Mouse (Mus musculus) lung, postnatal 0 days (tissue): ENCODE measurements at regions not wholly inside any gene's neighbourhood (a gene's known extent, or its start where the extent isn't known, plus 50 kb on each side); places are given as distances from the start of the nearest gene placed in this dataset.
A peak's percentile ranks its signal among the peaks of the same experiment; 100 is the strongest.

Source experiments
- ATAC-seq: fragments of 200-750 bp; cut with Nextera tagmentation; 2 replicates; pipeline ENCODE4 v1.8.0; 2017; ENCODE audit warnings: moderate library complexity
- DNase-seq: peaks from one replicate; pipeline ENCODE4 v3.0.0-alpha.2; 2016; ENCODE audit warnings: low spot score
- H3K27ac ChIP-seq: fragments of 300-500 bp; sonication (generic); 2 replicates; pipeline ENCODE4 v1.5.1; 2014; ENCODE audit warnings: antibody characterized with exemption, mild to moderate bottlenecking, low read length, mixed read lengths
- H3K27me3 ChIP-seq: fragments of 300-500 bp; sonication (generic); replicated peaks from 2 replicates; pipeline ENCODE4 v1.6.1; 2014; ENCODE audit warnings: low read length, mixed read lengths; ENCODE audit not compliant: insufficient read depth
- H3K36me3 ChIP-seq: fragments of 300-500 bp; sonication (generic); 2 replicates; pipeline ENCODE4 v1.6.1; 2014; ENCODE audit warnings: low read length, mixed read lengths; ENCODE audit not compliant: insufficient read depth
- H3K4me1 ChIP-seq: fragments of 300-500 bp; sonication (generic); 2 replicates; pipeline ENCODE4 v1.6.1; 2014; ENCODE audit warnings: antibody characterized with exemption, low read depth, low read length, mixed read lengths; ENCODE audit not compliant: insufficient read depth
- H3K4me2 ChIP-seq: fragments of 300-500 bp; sonication (generic); replicated peaks from 2 replicates; pipeline ENCODE4 v1.6.1; 2014; ENCODE audit warnings: low read depth, mild to moderate bottlenecking, low read length, moderate library complexity, mixed read lengths
- H3K4me3 ChIP-seq: fragments of 300-500 bp; sonication (generic); 2 replicates; pipeline ENCODE4 v1.5.1; 2014; ENCODE audit warnings: low read depth, low read length
- H3K9ac ChIP-seq: fragments of 300-500 bp; sonication (generic); replicated peaks from 2 replicates; pipeline ENCODE4 v1.6.1; 2014; ENCODE audit warnings: low read depth, mild to moderate bottlenecking
- H3K9me3 ChIP-seq: fragments of 300-500 bp; sonication (generic); 2 replicates; pipeline ENCODE4 v1.6.1; 2016; ENCODE audit warnings: low read length, mixed read lengths
- CTCF ChIP-seq: IDR thresholded peaks from 2 replicates; pipeline ENCODE4 v1.5.1; 2016; ENCODE audit warnings: antibody characterized with exemption, mild to moderate bottlenecking
- EP300 ChIP-seq: IDR thresholded peaks from 2 replicates; pipeline ENCODE4 v1.6.1; 2016; ENCODE audit warnings: antibody characterized with exemption, mild to moderate bottlenecking, control low read depth
- WGBS: fragments of 180-500 bp; shearing (Covaris S2); extraction: QIAGEN DNeasy Blood & Tissue Kit; methylation state at CpG from one replicate; pipeline ENCODE4 v1.1.7; 2014; 5-methylcytosine and 5-hydroxymethylcytosine counted together

GRCm38 (mm10) chr15:31117338-31117737 is 106.8 kb upstream of the Dap start:
- Histone ChIP-seq H3K4me3 (no peak overlapping the region), H3K9me3 (no peaks in the 10 kb centered on the region), H3K27me3 (no peaks in the 10 kb centered on the region), H3K9ac (no peak overlapping the region), H3K36me3 (no peaks in the 10 kb centered on the region), H3K4me2 (no peak overlapping the region), H3K4me1 (no peaks in the 10 kb centered on the region), H3K27ac (no peak overlapping the region)
- DNase-seq (peak; percentile 35), ATAC-seq (peak; percentile 46)
- no peak for TF ChIP-seq EP300

GRCm38 (mm10) chr15:31120147-31120546 is 104.0 kb upstream of the Dap start:
- H3K4me3 ChIP-seq, result no peak overlapping the region
- ATAC-seq (peak; percentile 87), DNase-seq (peak; percentile 79)
- no peaks in the 10 kb centered on the region for H3K27me3 ChIP-seq
- no peak overlapping the region for H3K9ac ChIP-seq
- H3K9me3 ChIP-seq, result no peaks in the 10 kb centered on the region
- no peaks in the 10 kb centered on the region for H3K4me1 ChIP-seq
- no peak overlapping the region for H3K4me2 ChIP-seq
- 47% methylated on average over 6 of the region's 6 CpGs for WGBS
- H3K36me3 ChIP-seq, result no peaks in the 10 kb centered on the region
- no peak for TF ChIP-seq CTCF
- TF ChIP-seq EP300, result peak; percentile 53
- H3K27ac ChIP-seq, result no peak overlapping the region

GRCm38 (mm10) chr15:31125784-31126183 is 98.3 kb upstream of the Dap start:
- 94% methylated on average over 1 of the region's 1 CpGs for WGBS
- Histone ChIP-seq H3K4me1 (no peaks in the 10 kb centered on the region), H3K27me3 (no peaks in the 10 kb centered on the region), H3K9me3 (no peaks in the 10 kb centered on the region), H3K4me3 (no peak overlapping the region), H3K4me2 (no peak overlapping the region), H3K27ac (no peak overlapping the region), H3K9ac (no peak overlapping the region), H3K36me3 (no peaks in the 10 kb centered on the region)
- ATAC-seq, result no peak
- no peak for DNase-seq
- TF ChIP-seq EP300 (no peak), CTCF (no peak)

- no peak for TF ChIP-seq CTCF
- TF ChIP-seq EP300, result no peak
- no peak overlapping the region for H3K9ac ChIP-seq
- 41% methylated on average over 3 of the region's 3 CpGs for WGBS
- H3K4me1 ChIP-seq, result no peaks in the 10 kb centered on the region
- no peaks in the 10 kb centered on the region for H3K9me3 ChIP-seq
- H3K4me2 ChIP-seq, result no peak overlapping the region
- DNase-seq, result no peak
- no peak for ATAC-seq
- H3K4me3 ChIP-seq, result no peak overlapping the region
- no peaks in the 10 kb centered on the region for H3K27me3 ChIP-seq
- H3K27ac ChIP-seq, result no peak overlapping the region
- no peaks in the 10 kb centered on the region for H3K36me3 ChIP-seq
These were observed 97.1 kb upstream of the Dap start for GRCm38 (mm10) chr15:31126999-31127398.

- Histone ChIP-seq H3K27me3 (no peaks in the 10 kb centered on the region), H3K36me3 (no peaks in the 10 kb centered on the region), H3K4me1 (no peaks in the 10 kb centered on the region), H3K27ac (no peak overlapping the region), H3K4me3 (no peak overlapping the region), H3K9ac (no peak overlapping the region), H3K4me2 (no peak overlapping the region), H3K9me3 (no peaks in the 10 kb centered on the region)
- TF ChIP-seq EP300, result no peak
- TF ChIP-seq CTCF, result no peak
- 74% methylated on average over 7 of the region's 7 CpGs for WGBS
- no peak for ATAC-seq
- no peak for DNase-seq
These were observed 89.2 kb upstream of the Dap start for GRCm38 (mm10) chr15:31134891-31135290.

- H3K27me3 ChIP-seq, result no peaks in the 10 kb centered on the region
- no peak for TF ChIP-seq CTCF
- TF ChIP-seq EP300, result no peak
- H3K36me3 ChIP-seq, result no peaks in the 10 kb centered on the region
- ATAC-seq, result no peak; the same call in 1 of the 2 replicates
- 75% methylated on average over 6 of the region's 6 CpGs for WGBS
- H3K9me3 ChIP-seq, result no peaks in the 10 kb centered on the region
- H3K27ac ChIP-seq, result no peak overlapping the region
- H3K4me1 ChIP-seq, result no peaks in the 10 kb centered on the region
- peak; percentile 9 for DNase-seq
- no peak overlapping the region for H3K4me3 ChIP-seq
- no peak overlapping the region for H3K4me2 ChIP-seq
- H3K9ac ChIP-seq, result no peak overlapping the region
These were observed 85.5 kb upstream of the Dap start for GRCm38 (mm10) chr15:31138637-31139036.

GRCm38 (mm10) chr15:31141750-31142149 is 82.4 kb upstream of the Dap start:
- H3K4me3 ChIP-seq, result no peak overlapping the region
- no peak overlapping the region for H3K4me2 ChIP-seq
- H3K4me1 ChIP-seq, result no peaks in the 10 kb centered on the region
- TF ChIP-seq EP300, result no peak
- no peak for TF ChIP-seq CTCF
- H3K27me3 ChIP-seq, result no peaks in the 10 kb centered on the region
- no peak overlapping the region for H3K27ac ChIP-seq
- no peaks in the 10 kb centered on the region for H3K36me3 ChIP-seq
- DNase-seq (no peak), ATAC-seq (no peak)
- 54% methylated on average over 4 of the region's 4 CpGs for WGBS
- no peak overlapping the region for H3K9ac ChIP-seq
- no peaks in the 10 kb centered on the region for H3K9me3 ChIP-seq
